Mouse (Mus musculus) neural tube, embryonic 13.5 days (tissue): ENCODE measurements around the gene Hoxb8. TPM values are rescaled to one million over a fixed set of nuclear protein-coding genes. Genes with fewer than 3 reads are reported as not detected.

ENCODE experiments used
- ATAC-seq: fragments of 200-750 bp; cut with Nextera tagmentation; 2 replicates; pipeline ENCODE4 v1.8.0; 2017; ENCODE audit warnings: low read depth, mild to moderate bottlenecking, moderate TSS enrichment, moderate library complexity
- H3K27ac ChIP-seq: fragments of 300-500 bp; sonication (generic); replicated peaks from 2 replicates; pipeline ENCODE4 v1.5.1; 2015; ENCODE audit warnings: moderate library complexity, mild to moderate bottlenecking, inconsistent platforms
- H3K27me3 ChIP-seq: fragments of 300-500 bp; sonication (generic); 2 replicates; pipeline ENCODE4 v1.6.1; 2015; ENCODE audit warnings: mild to moderate bottlenecking, inconsistent platforms
- H3K36me3 ChIP-seq: fragments of 300-500 bp; sonication (generic); 2 replicates; pipeline ENCODE4 v1.6.1; 2015; ENCODE audit warnings: mild to moderate bottlenecking, inconsistent platforms
- H3K4me1 ChIP-seq: fragments of 300-500 bp; sonication (generic); replicated peaks from 2 replicates; pipeline ENCODE4 v1.6.1; 2015; ENCODE audit warnings: inconsistent platforms
- H3K4me2 ChIP-seq: fragments of 300-500 bp; sonication (generic); 2 replicates; pipeline ENCODE4 v1.6.1; 2015; ENCODE audit warnings: inconsistent platforms, mild to moderate bottlenecking, moderate library complexity
- H3K4me3 ChIP-seq: fragments of 300-500 bp; sonication (generic); 2 replicates; pipeline ENCODE4 v1.5.1; 2015; ENCODE audit warnings: mild to moderate bottlenecking, inconsistent platforms
- H3K9ac ChIP-seq: fragments of 300-500 bp; sonication (generic); 2 replicates; pipeline ENCODE4 v1.6.1; 2015; ENCODE audit warnings: moderate library complexity, mild to moderate bottlenecking, inconsistent platforms
- H3K9me3 ChIP-seq: fragments of 300-500 bp; sonication (generic); 2 replicates; pipeline ENCODE4 v1.6.1; 2016; ENCODE audit warnings: inconsistent platforms
- WGBS: fragments of 180-500 bp; shearing (Covaris S2); methylation state at CpG from one replicate; pipeline ENCODE4 v1.1.7; 2015; 5-methylcytosine and 5-hydroxymethylcytosine counted together
- polyA plus RNA-seq: library from polyadenylated mRNA; unstranded; fragments of >200 nt; fragmentation: Nextera tagmentation; extraction: Ambion mirVana; gene quantifications from 2 replicates; pipeline ENCODE4 v1.2.1, GENCODE M21; 2015

Hoxb8 gene
- polyA plus RNA-seq, 1 experiment from 2014 or later, result 81.7 TPM

- no peaks in the 10 kb centered on the region for H3K9me3 ChIP-seq
- whole genome bisulfite sequencing, result 10% methylated on average over 17 of the region's 17 CpGs
- peak overlapping the region; percentile 96 for H3K4me2 ChIP-seq
- H3K27me3 ChIP-seq, result no peaks in the 10 kb centered on the region
- H3K9ac ChIP-seq, result peak overlapping the region; percentile 100
- peak overlapping the region; percentile 100 for H3K27ac ChIP-seq
- no peaks in the 10 kb centered on the region for H3K36me3 ChIP-seq
- H3K4me3 ChIP-seq, result peak overlapping the region; percentile 99
- peaks cover 48% of the 10 kb centered on the region for H3K4me1 ChIP-seq
- ATAC-seq, result no peak
Observed at GRCm38 (mm10) chr11:96290705-96291355, 9.1 kb downstream of the Hoxb8 start.

GRCm38 (mm10) chr11:96291681-96292564 is 10.2 kb downstream of the Hoxb8 start, which contains the start of gene Hoxb6:
Gene Hoxb6 (plus strand): TSS chr11:96292476.
- 3% methylated on average over 22 of the region's 22 CpGs for WGBS
- peak within 1 kb of the TSS; percentile 99 for H3K4me3 ChIP-seq
- peak within 1 kb of the TSS; percentile 100 for H3K27ac ChIP-seq
- H3K9ac ChIP-seq, result peak within 1 kb of the TSS; percentile 100
- peaks cover 59% of the 10 kb centered on the region for H3K4me1 ChIP-seq
- no peaks in the 10 kb centered on the region for H3K9me3 ChIP-seq
- H3K4me2 ChIP-seq, result peak within 1 kb of the TSS; percentile 96
- peak; percentile 60 for ATAC-seq
- H3K27me3 ChIP-seq, result no peaks in the 10 kb centered on the region
- no peaks in the 10 kb centered on the region for H3K36me3 ChIP-seq

GRCm38 (mm10) chr11:96292565-96293301 is 11.0 kb downstream of the Hoxb8 start:
- Histone ChIP-seq H3K27ac (peak overlapping the region; percentile 100), H3K4me1 (peaks cover 64% of the 10 kb centered on the region), H3K9ac (peak overlapping the region; percentile 100), H3K9me3 (no peaks in the 10 kb centered on the region), H3K27me3 (no peaks in the 10 kb centered on the region), H3K36me3 (no peaks in the 10 kb centered on the region), H3K4me3 (peak overlapping the region; percentile 99), H3K4me2 (peak overlapping the region; percentile 96)
- ATAC-seq, result no peak
- WGBS, result 2% methylated on average over 12 of the region's 12 CpGs

GRCm38 (mm10) chr11:96293302-96293921 is 11.7 kb downstream of the Hoxb8 start:
- Histone ChIP-seq H3K27me3 (no peaks in the 10 kb centered on the region), H3K4me3 (peak overlapping the region; percentile 99), H3K27ac (peak overlapping the region; percentile 100), H3K9ac (peak overlapping the region; percentile 100), H3K4me2 (peak overlapping the region; percentile 96), H3K36me3 (no peaks in the 10 kb centered on the region), H3K4me1 (peaks cover 64% of the 10 kb centered on the region), H3K9me3 (no peaks in the 10 kb centered on the region)
- under 1% methylated on average over 22 of the region's 22 CpGs for WGBS
- no peak for ATAC-seq

GRCm38 (mm10) chr11:96294245-96295091 is 12.8 kb downstream of the Hoxb8 start:
- Histone ChIP-seq H3K4me3 (peak overlapping the region; percentile 99), H3K27ac (peak overlapping the region; percentile 100), H3K27me3 (no peaks in the 10 kb centered on the region), H3K9ac (peak overlapping the region; percentile 100), H3K9me3 (no peaks in the 10 kb centered on the region), H3K4me1 (peaks cover 55% of the 10 kb centered on the region), H3K36me3 (no peaks in the 10 kb centered on the region), H3K4me2 (peak overlapping the region; percentile 96)
- under 1% methylated on average over 32 of the region's 32 CpGs for WGBS
- ATAC-seq, result peak; percentile 24; the same call in 1 of the 2 replicates

GRCm38 (mm10) chr11:96295092-96295835 is 13.6 kb downstream of the Hoxb8 start:
- Histone ChIP-seq H3K36me3 (no peaks in the 10 kb centered on the region), H3K9ac (peak overlapping the region; percentile 100), H3K27me3 (no peaks in the 10 kb centered on the region), H3K4me2 (peak overlapping the region; percentile 96), H3K27ac (peak overlapping the region; percentile 100), H3K9me3 (no peaks in the 10 kb centered on the region), H3K4me1 (peaks cover 49% of the 10 kb centered on the region), H3K4me3 (peak overlapping the region; percentile 99)
- 0% methylated on average over 30 of the region's 30 CpGs for WGBS
- no peak for ATAC-seq

- Histone ChIP-seq H3K36me3 (peaks cover 16% of the 10 kb centered on the region), H3K4me1 (peaks cover 51% of the 10 kb centered on the region), H3K4me2 (peak overlapping the region; percentile 96), H3K4me3 (peak overlapping the region; percentile 99), H3K9ac (peak overlapping the region; percentile 100), H3K27ac (peak overlapping the region; percentile 100), H3K27me3 (no peaks in the 10 kb centered on the region), H3K9me3 (no peaks in the 10 kb centered on the region)
- ATAC-seq, result no peak
- WGBS, result 11% methylated on average over 2 of the region's 2 CpGs
Observed at GRCm38 (mm10) chr11:96296997-96297396, 15.3 kb downstream of the Hoxb8 start.

- Histone ChIP-seq H3K36me3 (peaks cover 21% of the 10 kb centered on the region), H3K4me1 (peaks cover 55% of the 10 kb centered on the region), H3K9ac (peak overlapping the region; percentile 100), H3K4me3 (peak overlapping the region; percentile 99), H3K27ac (peak overlapping the region; percentile 100), H3K27me3 (no peaks in the 10 kb centered on the region), H3K4me2 (peak overlapping the region; percentile 96), H3K9me3 (no peaks in the 10 kb centered on the region)
- WGBS, result 6% methylated on average over 3 of the region's 3 CpGs
- no peak for ATAC-seq
Observed at GRCm38 (mm10) chr11:96297428-96297827, 15.7 kb downstream of the Hoxb8 start.

GRCm38 (mm10) chr11:96297968-96298635 is 16.4 kb downstream of the Hoxb8 start:
- peaks cover 26% of the 10 kb centered on the region for H3K36me3 ChIP-seq
- WGBS, result 2% methylated on average over 11 of the region's 11 CpGs
- peak overlapping the region; percentile 100 for H3K9ac ChIP-seq
- H3K4me1 ChIP-seq, result peaks cover 60% of the 10 kb centered on the region
- H3K4me3 ChIP-seq, result peak overlapping the region; percentile 99
- no peaks in the 10 kb centered on the region for H3K9me3 ChIP-seq
- no peaks in the 10 kb centered on the region for H3K27me3 ChIP-seq
- no peak for ATAC-seq
- H3K4me2 ChIP-seq, result peak overlapping the region; percentile 96
- H3K27ac ChIP-seq, result peak overlapping the region; percentile 100
